Mouse (Mus musculus) midbrain, postnatal 0 days (tissue): ENCODE measurements at regions not wholly inside any gene's neighbourhood (a gene's known extent, or its start where the extent isn't known, plus 50 kb on each side); places are given as distances from the start of the nearest gene placed in this dataset.

Experiments used
- ATAC-seq: fragments of 200-750 bp; cut with Nextera tagmentation; 2 replicates; pipeline ENCODE4 v1.8.0; 2017; ENCODE audit warnings: moderate number of reproducible peaks, mild to moderate bottlenecking, moderate TSS enrichment, moderate library complexity; ENCODE audit not compliant: low FRiP score
- DNase-seq: peaks from one replicate; pipeline ENCODE4 v3.0.0-alpha.2; 2015; ENCODE audit warnings: low spot score
- H3K27ac ChIP-seq: fragments of 300-500 bp; sonication (generic); 2 replicates; pipeline ENCODE4 v1.5.1; 2014; ENCODE audit warnings: low read depth, mild to moderate bottlenecking, low read length, mixed read lengths
- H3K27me3 ChIP-seq: fragments of 300-500 bp; sonication (generic); 2 replicates; pipeline ENCODE4 v1.6.1; 2014; ENCODE audit warnings: low read length, control low read depth, mixed read lengths; ENCODE audit not compliant: insufficient read depth
- H3K36me3 ChIP-seq: fragments of 300-500 bp; sonication (generic); 2 replicates; pipeline ENCODE4 v1.6.1; 2014; ENCODE audit warnings: low read length, control low read depth, mixed read lengths; ENCODE audit not compliant: insufficient read depth
- H3K4me1 ChIP-seq: fragments of 300-500 bp; sonication (generic); 2 replicates; pipeline ENCODE4 v1.6.1; 2014; ENCODE audit warnings: mild to moderate bottlenecking, control low read depth, antibody characterized with exemption, low read length, mixed read lengths; ENCODE audit not compliant: insufficient read depth
- H3K4me2 ChIP-seq: fragments of 300-500 bp; sonication (generic); 2 replicates; pipeline ENCODE4 v1.6.1; 2014; ENCODE audit warnings: low read depth, mild to moderate bottlenecking, low read length, mixed read lengths; ENCODE audit not compliant: poor library complexity, severe bottlenecking
- H3K4me3 ChIP-seq: fragments of 300-500 bp; sonication (generic); 2 replicates; pipeline ENCODE4 v1.5.1; 2014; ENCODE audit warnings: low read depth, mild to moderate bottlenecking, low read length, moderate library complexity
- H3K9ac ChIP-seq: fragments of 300-500 bp; sonication (generic); replicated peaks from 2 replicates; pipeline ENCODE4 v1.6.1; 2014; ENCODE audit warnings: mild to moderate bottlenecking, low read length, moderate library complexity, mixed read lengths; ENCODE audit not compliant: poor library complexity, severe bottlenecking
- H3K9me3 ChIP-seq: fragments of 300-500 bp; sonication (generic); 2 replicates; pipeline ENCODE4 v1.6.1; 2016; ENCODE audit warnings: low read length, control low read depth
- CTCF ChIP-seq: IDR thresholded peaks from 2 replicates; pipeline ENCODE4 v1.5.1; 2016; ENCODE audit warnings: antibody characterized with exemption, mild to moderate bottlenecking
- WGBS: fragments of 180-500 bp; shearing (Covaris S2); extraction: QIAGEN DNeasy Blood & Tissue Kit; methylation state at CpG from one replicate; pipeline ENCODE4 v1.1.7; 2014; 5-methylcytosine and 5-hydroxymethylcytosine counted together

- TF ChIP-seq CTCF: no peak
- WGBS: 83% methylated on average over 5 of the region's 5 CpGs
- no peak for DNase-seq
- Histone ChIP-seq H3K4me2 (no peak overlapping the region), H3K4me3 (no peak overlapping the region), H3K27me3 (no peaks in the 10 kb centered on the region), H3K4me1 (no peaks in the 10 kb centered on the region), H3K36me3 (no peaks in the 10 kb centered on the region), H3K9me3 (no peaks in the 10 kb centered on the region), H3K27ac (no peak overlapping the region), H3K9ac (no peak overlapping the region)
- no peak for ATAC-seq
Measured at GRCm38 (mm10) chr6:94968683-94969082, 148.4 kb upstream of the Kbtbd8 start.

GRCm38 (mm10) chr6:94966962-94967361, 150.1 kb upstream of the Kbtbd8 start:
- TF ChIP-seq CTCF: peak; percentile 92
- ATAC-seq: no peak
- H3K9ac ChIP-seq: no peak overlapping the region
- no peaks in the 10 kb centered on the region for H3K27me3 ChIP-seq
- H3K36me3 ChIP-seq: no peaks in the 10 kb centered on the region
- no peaks in the 10 kb centered on the region for H3K4me1 ChIP-seq
- H3K4me2 ChIP-seq: no peak overlapping the region
- peak; percentile 90 for DNase-seq
- no peak overlapping the region for H3K27ac ChIP-seq
- no peak overlapping the region for H3K4me3 ChIP-seq
- WGBS: 5% methylated on average over 3 of the region's 3 CpGs
- no peaks in the 10 kb centered on the region for H3K9me3 ChIP-seq

GRCm38 (mm10) chr6:94963204-94963603, 153.8 kb upstream of the Kbtbd8 start:
- H3K27ac ChIP-seq: no peak overlapping the region
- no peaks in the 10 kb centered on the region for H3K27me3 ChIP-seq
- H3K9ac ChIP-seq: no peak overlapping the region
- no peak for TF ChIP-seq CTCF
- no peak overlapping the region for H3K4me3 ChIP-seq
- H3K4me2 ChIP-seq: no peak overlapping the region
- H3K4me1 ChIP-seq: no peaks in the 10 kb centered on the region
- no peaks in the 10 kb centered on the region for H3K36me3 ChIP-seq
- no peak for ATAC-seq
- no peaks in the 10 kb centered on the region for H3K9me3 ChIP-seq
- 88% methylated on average over 4 of the region's 4 CpGs for WGBS
- DNase-seq: no peak

- H3K4me2 ChIP-seq: no peak overlapping the region
- ATAC-seq (no peak), DNase-seq (no peak)
- no peaks in the 10 kb centered on the region for H3K4me1 ChIP-seq
- H3K9ac ChIP-seq: no peak overlapping the region
- H3K4me3 ChIP-seq: no peak overlapping the region
- H3K9me3 ChIP-seq: no peaks in the 10 kb centered on the region
- WGBS: 55% methylated on average over 7 of the region's 7 CpGs
- H3K27me3 ChIP-seq: no peaks in the 10 kb centered on the region
- TF ChIP-seq CTCF: no peak
- no peaks in the 10 kb centered on the region for H3K36me3 ChIP-seq
- H3K27ac ChIP-seq: no peak overlapping the region
Measured at GRCm38 (mm10) chr6:94962411-94963087, 154.5 kb upstream of the Kbtbd8 start.

- TF ChIP-seq CTCF: no peak
- Histone ChIP-seq H3K4me3 (no peak overlapping the region), H3K9ac (no peak overlapping the region), H3K9me3 (no peaks in the 10 kb centered on the region), H3K36me3 (no peaks in the 10 kb centered on the region), H3K27me3 (no peaks in the 10 kb centered on the region), H3K4me1 (no peaks in the 10 kb centered on the region), H3K27ac (no peak overlapping the region), H3K4me2 (no peak overlapping the region)
- 81% methylated on average over 1 of the region's 1 CpGs for WGBS
- DNase-seq: no peak
- ATAC-seq: no peak
Measured at GRCm38 (mm10) chr6:94961821-94962220, 155.2 kb upstream of the Kbtbd8 start.

GRCm38 (mm10) chr6:94957990-94958389, 159.1 kb upstream of the Kbtbd8 start:
- Histone ChIP-seq H3K9ac (no peak overlapping the region), H3K9me3 (no peaks in the 10 kb centered on the region), H3K4me3 (no peak overlapping the region), H3K4me1 (no peaks in the 10 kb centered on the region), H3K36me3 (no peaks in the 10 kb centered on the region), H3K27me3 (no peaks in the 10 kb centered on the region), H3K4me2 (no peak overlapping the region), H3K27ac (no peak overlapping the region)
- TF ChIP-seq CTCF: no peak
- DNase-seq (peak; percentile 47), ATAC-seq (no peak)
- 51% methylated on average over 6 of the region's 6 CpGs for WGBS
